Mouse (Mus musculus) testis, adult 2 months (tissue): ENCODE results near the gene Atp13a2.

Experiments used
- CTCF ChIP-seq: fragments of 200-500 bp; IDR thresholded peaks from 2 replicates; pipeline ENCODE4 v1.5.1; 2012; ENCODE audit warnings: low read depth, mild to moderate bottlenecking, inconsistent platforms, low read length, moderate library complexity; ENCODE audit not compliant: control insufficient read depth, insufficient read depth, insufficient replicate concordance
- POLR2A ChIP-seq: fragments of 200-500 bp; IDR thresholded peaks from 2 replicates; pipeline ENCODE4 v1.6.1; 2012; ENCODE audit warnings: low read depth, mild to moderate bottlenecking, inconsistent platforms, low read length, moderate library complexity; ENCODE audit not compliant: control insufficient read depth

GRCm38 (mm10) chr4:141052442-141052841 is 65.8 kb downstream of the Atp13a2 start:
- TF ChIP-seq CTCF: no peak
- TF ChIP-seq POLR2A: no peak
